Mouse (Mus musculus): ENCODE data around the gene Strada. TPM values are rescaled to one million over a fixed set of nuclear protein-coding genes. Genes with fewer than 3 reads are reported as not detected.
"Not testable (repeated sequence)": the region's sequence is repeated elsewhere in the genome, so short reads cannot be mapped to it uniquely, and the experiment has no call there.

Gene Strada
- polyA plus RNA-seq, 1 experiment from 2014 or later, result 7.8 TPM

DNA sequence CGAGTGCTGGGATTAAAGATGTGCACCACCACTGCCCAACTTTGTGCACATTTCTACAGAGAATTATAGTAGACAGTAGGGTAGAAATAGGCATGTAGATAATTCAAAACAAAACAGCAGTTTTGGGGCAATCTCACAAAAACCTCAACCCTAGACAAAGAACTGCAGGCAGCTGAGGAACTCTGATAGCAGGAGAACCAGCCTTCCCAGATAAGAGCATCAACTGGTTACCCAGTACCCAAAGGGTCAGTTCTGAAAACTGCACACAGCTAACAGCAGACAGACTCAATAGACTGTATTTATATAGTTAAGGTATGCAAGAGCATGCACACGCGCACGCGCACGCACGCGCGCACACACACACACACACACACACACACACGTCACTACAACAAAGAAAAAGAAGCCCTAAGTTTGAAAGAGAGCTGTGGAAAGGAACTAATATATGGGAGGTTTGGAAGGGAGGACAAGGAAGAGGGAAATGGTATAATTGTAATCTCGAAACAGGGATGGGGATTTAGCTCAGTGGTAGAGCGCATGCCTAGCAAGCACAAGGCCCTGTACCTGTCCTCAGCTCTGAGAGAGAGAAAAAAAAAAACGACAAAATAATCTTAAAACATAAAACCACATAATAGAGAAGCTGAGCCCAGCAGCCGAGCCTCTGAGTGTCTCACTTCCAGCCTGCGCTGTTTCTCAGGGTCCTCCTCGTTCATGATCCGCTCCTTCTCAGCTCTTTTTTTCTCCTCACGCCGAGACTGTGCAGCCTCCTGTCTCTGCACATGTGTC is 438 bp downstream of the Strada start:
- H3K4me1 ChIP-seq (replicated peaks), result peaks cover 27% of the 10 kb centered on the region
- no peaks in the 10 kb centered on the region for H3K27me3 ChIP-seq
- 61% methylated on average over 19 of the region's 19 CpGs for WGBS (ENCODE audit: insufficient replicate concordance)
- H3K4me3 ChIP-seq (replicated peaks), result no peak overlapping the region
- no peak overlapping the region for H3K27ac ChIP-seq (replicated peaks)
- ATAC-seq (ENCODE audit: insufficient read depth), result peak; percentile 43
- H3K4me2 ChIP-seq, result no peak overlapping the region
- H3K9me3 ChIP-seq (replicated peaks), result no peaks in the 10 kb centered on the region
- no peak overlapping the region for H3K9ac ChIP-seq
- H3K36me3 ChIP-seq (replicated peaks), result peaks cover 88% of the 10 kb centered on the region

- H3K4me1 ChIP-seq (replicated peaks), result peaks cover 27% of the 10 kb centered on the region
- H3K4me3 ChIP-seq (replicated peaks), result no peak overlapping the region
- no peaks in the 10 kb centered on the region for H3K27me3 ChIP-seq
- peaks cover 83% of the 10 kb centered on the region for H3K36me3 ChIP-seq (replicated peaks)
- WGBS (ENCODE audit: insufficient replicate concordance), result 47% methylated on average over 6 of the region's 6 CpGs
- H3K9me3 ChIP-seq (replicated peaks), result no peaks in the 10 kb centered on the region
- H3K27ac ChIP-seq (replicated peaks), result no peak overlapping the region; the same call in 1 of the 2 replicates
- no peak overlapping the region for H3K9ac ChIP-seq
- no peak overlapping the region for H3K4me2 ChIP-seq
- no peak for ATAC-seq (ENCODE audit: insufficient read depth)
Observed at GRCm38 (mm10) chr11:106200756-106201155, 1.2 kb downstream of the Strada start.

- not testable (repeated sequence) for H3K9ac ChIP-seq; H3K27ac ChIP-seq (replicated peaks); ATAC-seq (ENCODE audit: insufficient read depth); H3K27me3 ChIP-seq; H3K4me2 ChIP-seq; H3K4me3 ChIP-seq (replicated peaks); H3K9me3 ChIP-seq (replicated peaks)
- whole genome bisulfite sequencing (ENCODE audit: insufficient replicate concordance), result 80% methylated on average over 7 of the region's 7 CpGs
- Histone ChIP-seq H3K36me3 (replicated peaks) (peaks cover 76% of the 10 kb centered on the region), H3K4me1 (replicated peaks) (peaks cover 31% of the 10 kb centered on the region)
Observed at GRCm38 (mm10) chr11:106199997-106200396, 2.0 kb downstream of the Strada start.

- no peak overlapping the region for H3K4me2 ChIP-seq
- H3K27ac ChIP-seq (replicated peaks), result 0 out of 2 replicates have a peak overlapping the region, but pooled peaks have one; percentile 3
- ATAC-seq (ENCODE audit: insufficient read depth), result no peak
- peaks cover 45% of the 10 kb centered on the region for H3K4me1 ChIP-seq (replicated peaks)
- no peak overlapping the region for H3K9ac ChIP-seq
- H3K27me3 ChIP-seq, result no peaks in the 10 kb centered on the region
- no peak overlapping the region for H3K4me3 ChIP-seq (replicated peaks)
- WGBS (ENCODE audit: insufficient replicate concordance), result 29% methylated on average over 4 of the region's 4 CpGs
- no peaks in the 10 kb centered on the region for H3K9me3 ChIP-seq (replicated peaks)
- H3K36me3 ChIP-seq (replicated peaks), result peaks cover 61% of the 10 kb centered on the region
Observed at GRCm38 (mm10) chr11:106198277-106198676, 3.7 kb downstream of the Strada start.

GRCm38 (mm10) chr11:106195341-106195740 is 6.6 kb downstream of the Strada start:
- H3K9ac ChIP-seq, result no peak overlapping the region
- H3K4me1 ChIP-seq (replicated peaks), result peaks cover 49% of the 10 kb centered on the region
- H3K27me3 ChIP-seq, result no peaks in the 10 kb centered on the region
- H3K36me3 ChIP-seq (replicated peaks), result peaks cover 34% of the 10 kb centered on the region
- no peak for ATAC-seq (ENCODE audit: insufficient read depth)
- no peak overlapping the region for H3K27ac ChIP-seq (replicated peaks)
- H3K9me3 ChIP-seq (replicated peaks), result no peaks in the 10 kb centered on the region
- no peak overlapping the region for H3K4me2 ChIP-seq
- H3K4me3 ChIP-seq (replicated peaks), result no peak overlapping the region

DNA sequence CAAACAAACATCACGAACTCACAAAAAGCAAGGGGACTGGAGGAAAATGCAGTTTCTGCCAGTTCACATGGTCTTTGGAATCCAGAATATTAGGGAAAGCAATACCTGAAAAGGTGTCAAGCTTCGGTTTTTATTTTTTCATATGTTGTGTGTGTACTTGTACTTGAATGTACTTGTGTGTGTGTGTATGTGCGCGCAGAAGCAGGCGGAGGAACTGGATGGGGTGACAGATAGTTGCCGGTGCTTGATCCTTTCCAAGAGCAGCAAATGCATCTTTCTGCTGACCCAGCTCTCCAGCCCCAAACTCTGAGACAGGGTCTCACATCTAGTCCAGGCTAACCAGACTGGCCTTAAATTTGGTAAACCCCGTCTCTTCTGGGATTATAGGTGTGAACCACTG is 7.1 kb downstream of the Strada start:
- Histone ChIP-seq H3K9me3 (replicated peaks) (no peaks in the 10 kb centered on the region), H3K9ac (no peak overlapping the region), H3K27ac (replicated peaks) (peak overlapping the region; percentile 11; the same call in 1 of the 2 replicates), H3K4me1 (replicated peaks) (peaks cover 49% of the 10 kb centered on the region), H3K27me3 (no peaks in the 10 kb centered on the region), H3K4me3 (replicated peaks) (no peak overlapping the region), H3K36me3 (replicated peaks) (peaks cover 32% of the 10 kb centered on the region), H3K4me2 (no peak overlapping the region)
- ATAC-seq (ENCODE audit: insufficient read depth), result no peak
- WGBS (ENCODE audit: insufficient replicate concordance), result 82% methylated on average over 7 of the region's 7 CpGs

DNA sequence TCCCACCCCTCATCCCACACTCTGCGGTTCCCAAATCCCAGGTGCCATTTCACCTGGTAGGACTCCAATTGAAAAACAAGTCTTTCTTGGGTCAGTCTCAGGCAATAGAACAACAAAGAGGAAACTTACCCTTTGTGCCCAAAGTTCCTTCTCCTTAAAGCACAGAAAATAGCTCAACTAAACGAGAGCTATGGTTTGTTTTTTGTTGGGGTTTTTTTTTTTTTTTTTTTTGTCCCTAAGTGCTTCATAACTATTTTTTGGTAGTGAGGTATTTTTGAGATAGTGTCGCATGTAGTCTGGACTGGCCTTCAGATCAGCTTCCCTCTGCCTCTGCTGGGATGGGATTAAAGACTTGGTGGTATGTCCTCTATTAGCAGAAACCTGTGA is 7.8 kb downstream of the Strada start:
- Histone ChIP-seq H3K4me2 (peak overlapping the region; percentile 74), H3K4me1 (replicated peaks) (peaks cover 49% of the 10 kb centered on the region), H3K27me3 (no peaks in the 10 kb centered on the region), H3K27ac (replicated peaks) (peak overlapping the region; percentile 91), H3K4me3 (replicated peaks) (peak overlapping the region; percentile 74), H3K9me3 (replicated peaks) (no peaks in the 10 kb centered on the region), H3K9ac (peak overlapping the region; percentile 66), H3K36me3 (replicated peaks) (peaks cover 27% of the 10 kb centered on the region)
- no peak for ATAC-seq (ENCODE audit: insufficient read depth)
- 24% methylated on average over 3 of the region's 3 CpGs for WGBS (ENCODE audit: insufficient replicate concordance)

DNA sequence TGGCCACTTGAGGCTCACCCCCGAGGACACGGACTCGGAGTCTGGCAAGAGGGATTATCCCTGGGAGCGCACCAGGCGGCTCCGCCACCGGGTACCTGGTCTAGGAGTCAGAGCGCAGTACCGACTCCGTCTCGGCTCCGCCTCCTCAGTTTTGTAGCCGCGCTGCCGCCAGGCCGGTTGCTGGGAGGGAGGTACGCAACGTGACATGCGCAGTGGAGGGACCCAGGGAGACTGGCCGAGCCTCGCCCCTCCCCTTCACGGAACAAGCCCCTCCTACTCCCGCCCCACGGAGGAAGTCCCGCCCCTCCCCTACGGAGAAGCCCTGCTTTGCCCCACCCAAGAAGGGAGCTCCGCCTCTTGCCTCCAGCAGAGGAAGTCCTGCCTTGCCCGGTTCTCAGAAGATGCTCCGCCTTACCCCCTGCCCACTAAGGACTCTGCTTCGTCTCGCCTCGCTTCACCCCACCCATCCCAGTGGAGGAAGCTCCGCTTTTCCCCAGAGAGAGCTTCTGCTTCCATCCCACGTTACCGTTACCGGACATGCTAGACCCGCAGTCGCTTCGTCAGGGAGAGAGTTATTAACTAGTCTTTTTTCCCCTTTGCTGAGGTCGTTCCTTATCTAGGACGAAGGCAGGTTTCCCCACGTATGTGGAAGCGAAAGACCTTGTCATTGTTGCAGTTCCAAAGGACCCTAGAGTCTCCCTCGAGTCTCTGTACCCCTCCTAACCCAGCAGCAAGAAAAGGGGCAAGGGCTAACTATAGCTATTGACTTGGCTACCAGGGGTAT is 8.4 kb downstream of the Strada start:
- peak overlapping the region; percentile 93 for H3K4me2 ChIP-seq
- H3K36me3 ChIP-seq (replicated peaks), result peaks cover 23% of the 10 kb centered on the region
- under 1% methylated on average over 44 of the region's 44 CpGs for WGBS (ENCODE audit: insufficient replicate concordance)
- peaks cover 47% of the 10 kb centered on the region for H3K4me1 ChIP-seq (replicated peaks)
- no peaks in the 10 kb centered on the region for H3K9me3 ChIP-seq (replicated peaks)
- peak overlapping the region; percentile 79 for H3K9ac ChIP-seq
- H3K27ac ChIP-seq (replicated peaks), result peak overlapping the region; percentile 95
- ATAC-seq (ENCODE audit: insufficient read depth), result peak; percentile 97
- no peaks in the 10 kb centered on the region for H3K27me3 ChIP-seq
- H3K4me3 ChIP-seq (replicated peaks), result peak overlapping the region; percentile 74

DNA sequence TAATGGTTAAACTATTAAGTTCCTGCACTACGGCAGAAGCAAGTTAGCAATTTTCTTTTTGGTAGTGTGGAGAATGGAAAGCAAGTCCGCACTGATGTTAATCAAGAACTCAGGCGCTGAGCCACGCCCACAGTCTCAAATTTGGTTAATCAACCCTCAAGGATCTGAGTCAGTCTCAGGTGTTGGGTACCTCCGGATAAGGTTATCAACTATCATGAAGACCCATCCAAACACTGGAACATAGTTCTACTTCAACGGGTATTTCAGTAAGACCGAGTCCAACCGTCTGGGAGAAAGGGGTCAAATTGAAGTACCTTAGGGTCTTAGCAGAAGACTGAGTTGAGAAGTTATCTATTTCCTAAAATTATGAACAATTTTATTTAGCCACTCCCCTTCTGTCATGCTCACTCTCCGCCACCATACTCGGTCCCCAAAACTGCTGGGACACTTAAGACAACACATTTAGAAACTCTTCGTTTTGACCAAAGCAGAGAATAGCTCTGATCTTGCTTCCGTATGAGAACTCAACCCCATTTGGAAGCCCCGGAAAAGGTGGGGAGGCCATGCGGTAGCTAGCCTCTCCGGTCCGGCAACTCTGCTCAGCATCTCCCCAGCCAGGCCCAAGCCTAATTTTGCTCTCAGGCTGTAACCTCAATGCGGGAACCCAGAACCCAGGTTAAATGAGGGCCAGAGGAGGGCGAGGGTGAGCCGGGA is 9.2 kb downstream of the Strada start:
- peak; percentile 49 for ATAC-seq (ENCODE audit: insufficient read depth)
- H3K36me3 ChIP-seq (replicated peaks), result peaks cover 16% of the 10 kb centered on the region
- H3K4me3 ChIP-seq (replicated peaks), result peak overlapping the region; percentile 74
- H3K9me3 ChIP-seq (replicated peaks), result no peaks in the 10 kb centered on the region
- H3K27ac ChIP-seq (replicated peaks), result peak overlapping the region; percentile 95
- H3K4me2 ChIP-seq, result peak overlapping the region; percentile 93
- H3K9ac ChIP-seq, result peak overlapping the region; percentile 79
- H3K4me1 ChIP-seq (replicated peaks), result peaks cover 40% of the 10 kb centered on the region
- no peaks in the 10 kb centered on the region for H3K27me3 ChIP-seq
- WGBS (ENCODE audit: insufficient replicate concordance), result 4% methylated on average over 19 of the region's 19 CpGs

DNA sequence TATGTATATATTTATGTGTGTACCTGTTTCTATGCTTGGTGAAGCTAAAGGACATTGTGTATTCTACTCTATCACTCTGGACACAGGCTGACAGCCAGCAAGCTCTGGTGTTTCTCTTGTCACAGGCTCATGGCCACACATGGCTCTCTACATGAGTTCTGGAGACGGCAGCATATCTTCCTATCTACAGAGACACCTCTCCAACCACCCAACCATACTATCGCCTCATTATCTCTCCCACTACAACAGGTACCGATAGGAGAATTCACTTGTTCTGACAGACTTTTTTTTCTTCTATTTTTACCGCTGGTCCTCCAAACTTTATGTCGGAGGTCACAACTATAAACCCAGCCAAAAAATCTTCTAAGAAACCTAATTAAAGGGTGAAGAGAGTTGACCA is 9.7 kb downstream of the Strada start:
- peaks cover 10% of the 10 kb centered on the region for H3K36me3 ChIP-seq (replicated peaks)

DNA sequence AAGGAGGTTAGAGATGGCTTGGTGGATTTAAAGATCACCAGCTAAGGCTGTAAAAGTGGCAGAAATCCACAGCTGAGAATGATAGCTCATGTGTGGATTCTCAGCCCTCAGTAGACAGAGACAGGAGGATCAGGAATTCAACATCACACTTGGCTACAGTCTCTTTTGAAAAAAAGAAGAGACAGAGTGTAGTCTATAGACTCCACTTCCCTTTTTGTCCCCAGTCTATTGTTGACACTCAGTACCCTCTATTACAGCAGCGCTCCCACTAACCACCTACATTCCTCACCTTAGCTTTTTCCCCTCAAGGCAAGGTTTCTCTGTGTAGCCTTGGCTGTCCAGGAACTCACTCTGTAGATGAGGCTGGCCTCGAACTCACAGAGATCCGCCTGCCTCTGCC is 10.3 kb downstream of the Strada start:
- WGBS (ENCODE audit: insufficient replicate concordance), result 85% methylated on average over 3 of the region's 3 CpGs
- H3K27ac ChIP-seq (replicated peaks), result no peak overlapping the region; the same call in 1 of the 2 replicates

More for the DNA sequence above, 9.7 kb downstream of the Strada start:
- Histone ChIP-seq H3K9ac (peak overlapping the region; percentile 79), H3K9me3 (replicated peaks) (no peaks in the 10 kb centered on the region), H3K4me1 (replicated peaks) (peaks cover 40% of the 10 kb centered on the region), H3K27ac (replicated peaks) (peak overlapping the region; percentile 95), H3K4me2 (peak overlapping the region; percentile 93), H3K4me3 (replicated peaks) (peak overlapping the region; percentile 74), H3K27me3 (no peaks in the 10 kb centered on the region)
- ATAC-seq (ENCODE audit: insufficient read depth), result no peak
- 30% methylated on average over 5 of the region's 5 CpGs for WGBS (ENCODE audit: insufficient replicate concordance)

More for the DNA sequence above, 10.3 kb downstream of the Strada start:
- ATAC-seq (ENCODE audit: insufficient read depth), result no peak
- H3K36me3 ChIP-seq (replicated peaks), result peaks cover 5% of the 10 kb centered on the region; the same call in 1 of the 2 replicates
- H3K4me2 ChIP-seq, result peak overlapping the region; percentile 93
- H3K4me3 ChIP-seq (replicated peaks), result peak overlapping the region; percentile 74
- no peaks in the 10 kb centered on the region for H3K9me3 ChIP-seq (replicated peaks)
- no peaks in the 10 kb centered on the region for H3K27me3 ChIP-seq
- peaks cover 40% of the 10 kb centered on the region for H3K4me1 ChIP-seq (replicated peaks)
- H3K9ac ChIP-seq, result no peak overlapping the region
